Mouse (Mus musculus): ENCODE measurements around the gene Blm.

GRCm38 (mm10) chr7:80456327-80456726, 78.6 kb downstream of the Blm start:
- TF ChIP-seq CTCF (IDR thresholded peaks at IDR 0.05; ENCODE audit: borderline replicate concordance, control insufficient read depth, extremely low read depth, insufficient read depth, low read length, poor library complexity): no peak
- no peak for TF ChIP-seq POLR2A (IDR thresholded peaks at IDR 0.05; ENCODE audit: control insufficient read depth, extremely low read depth, insufficient read depth, low read length, poor library complexity)
